Mouse (Mus musculus) kidney, postnatal 14 days (tissue): ENCODE results near the gene Arap2.

Source experiments
- DNase-seq: peaks from one replicate; pipeline ENCODE4 v3.0.0; 2022; ENCODE audit warnings: mixed read lengths

Arap2 gene

DNA sequence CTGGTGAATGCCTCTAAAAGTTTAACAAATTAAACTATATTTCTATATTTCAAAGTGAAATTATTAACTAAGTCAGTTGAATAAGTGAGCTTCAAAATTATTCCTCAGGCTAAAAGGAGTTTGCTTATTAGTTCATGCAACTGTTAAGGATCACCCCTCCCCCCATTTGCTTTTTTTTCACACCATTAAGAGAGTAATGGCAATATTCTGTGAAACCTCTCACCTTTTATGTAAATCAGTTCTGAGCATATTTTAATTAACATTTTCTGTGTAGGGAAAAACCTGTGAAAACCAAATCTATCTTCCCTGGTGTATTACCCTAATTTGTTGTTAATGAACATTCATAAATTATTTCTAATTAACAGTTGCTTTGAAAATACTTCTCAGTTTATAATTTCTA lies 147.7 kb downstream of the Arap2 start:
- no peak for DNase-seq

GRCm38 (mm10) chr5:62611990-62612389 lies 154.0 kb downstream of the Arap2 start:
- DNase-seq: no peak

DNA sequence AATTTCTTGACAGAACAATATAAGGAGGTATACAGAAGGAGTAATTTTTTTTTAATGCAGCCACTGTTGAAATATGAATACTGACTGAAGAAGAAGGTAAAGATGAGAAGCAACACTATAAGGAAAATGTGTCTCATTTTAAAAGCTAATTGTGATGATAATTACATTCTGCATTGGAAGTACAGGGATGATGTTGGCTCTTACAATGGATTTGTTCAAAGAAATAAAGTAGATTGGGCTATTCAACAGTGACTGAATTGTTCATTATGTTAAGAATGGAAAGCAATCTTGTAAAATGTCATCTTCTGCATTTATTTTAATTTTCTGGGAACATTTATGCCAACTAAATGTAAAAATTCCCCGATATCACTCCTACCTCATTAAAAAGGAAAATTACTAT lies 178.6 kb downstream of the Arap2 start:
- no peak for DNase-seq

GRCm38 (mm10) chr5:62582643-62583042 lies 183.3 kb downstream of the Arap2 start:
- no peak for DNase-seq

DNA sequence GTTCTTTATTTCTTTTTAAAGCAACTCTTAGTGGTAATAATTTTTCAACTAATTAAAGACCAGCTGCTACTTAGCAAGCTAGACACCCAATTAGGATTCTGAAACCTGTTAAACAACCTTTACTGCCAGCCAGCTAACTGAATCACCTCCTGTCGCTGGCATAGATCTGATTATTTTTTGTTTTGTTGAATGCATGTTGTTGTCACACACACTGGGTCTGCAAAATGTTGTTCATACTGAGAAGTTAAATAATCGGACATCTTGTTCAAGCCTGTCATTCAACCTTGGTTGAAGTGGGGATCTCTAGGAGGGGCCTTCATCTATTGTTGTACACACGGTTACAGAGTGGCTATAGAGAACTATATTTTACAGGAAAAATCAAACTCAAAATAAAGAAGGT lies 184.3 kb downstream of the Arap2 start:
- DNase-seq: no peak

DNA sequence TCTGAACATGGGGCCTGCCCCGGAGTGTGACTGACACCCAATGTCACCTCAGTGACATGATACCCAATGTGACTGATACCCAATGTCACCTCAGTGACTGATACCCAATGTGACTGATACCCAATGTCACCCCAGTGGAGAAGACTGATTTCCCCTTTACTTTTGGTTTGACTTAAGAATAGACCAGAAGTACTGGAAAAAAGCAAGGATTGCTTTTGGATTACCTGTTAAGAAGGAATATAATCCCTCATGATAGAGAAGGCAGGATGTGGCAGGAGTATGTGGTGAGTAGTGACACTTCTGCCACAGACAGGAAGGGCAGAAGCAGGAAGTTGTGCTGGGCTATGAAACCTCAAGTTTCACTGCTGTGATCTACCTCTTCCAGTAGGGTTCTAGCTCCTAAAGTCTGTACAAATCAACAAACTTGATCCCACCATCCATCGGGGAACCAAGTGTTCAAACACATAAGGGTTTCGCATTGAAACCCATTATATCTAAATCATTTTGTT lies 191.6 kb downstream of the Arap2 start:
- DNase-seq: no peak
